Mouse (Mus musculus): ENCODE measurements around the gene Fam209. TPM values are rescaled to one million over a fixed set of nuclear protein-coding genes. Genes with fewer than 3 reads are reported as not detected.

The Fam209 gene
- polyA plus RNA-seq, 1 experiment from 2014 or later: 0.30 TPM

DNA sequence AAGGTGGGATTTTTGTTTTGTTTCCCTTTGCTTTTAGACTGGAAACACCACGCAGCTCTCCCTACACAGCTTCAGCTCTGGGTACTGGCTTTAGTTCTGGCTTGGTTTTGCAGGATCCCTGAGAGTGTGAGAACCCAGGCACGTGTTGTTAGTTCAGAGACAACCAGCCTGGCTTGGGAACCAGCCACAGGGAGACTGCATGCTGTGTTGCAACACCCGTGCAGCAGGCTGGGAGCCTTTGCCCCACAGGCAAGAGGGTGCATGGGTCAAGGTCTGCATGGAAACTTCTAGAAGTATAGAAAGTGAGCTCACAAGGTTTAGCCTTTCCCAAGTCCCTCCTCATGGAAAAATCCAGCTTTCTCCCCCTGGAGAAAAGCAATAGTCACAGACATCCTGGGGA lies 38.6 kb downstream of the Fam209 start:
- no peaks in the 10 kb centered on the region for H3K36me3 ChIP-seq
- H3K27ac ChIP-seq: no peak overlapping the region
- ATAC-seq (ENCODE audit: borderline replicate concordance, extremely low read depth, low FRiP score, low TSS enrichment): no peak
- H3K4me3 ChIP-seq: no peak overlapping the region
- H3K9me3 ChIP-seq: no peaks in the 10 kb centered on the region
- H3K4me2 ChIP-seq: no peak overlapping the region
- no peak overlapping the region for H3K9ac ChIP-seq
- no peaks in the 10 kb centered on the region for H3K4me1 ChIP-seq
- no peaks in the 10 kb centered on the region for H3K27me3 ChIP-seq
- WGBS: 38% methylated on average over 3 of the region's 3 CpGs

DNA sequence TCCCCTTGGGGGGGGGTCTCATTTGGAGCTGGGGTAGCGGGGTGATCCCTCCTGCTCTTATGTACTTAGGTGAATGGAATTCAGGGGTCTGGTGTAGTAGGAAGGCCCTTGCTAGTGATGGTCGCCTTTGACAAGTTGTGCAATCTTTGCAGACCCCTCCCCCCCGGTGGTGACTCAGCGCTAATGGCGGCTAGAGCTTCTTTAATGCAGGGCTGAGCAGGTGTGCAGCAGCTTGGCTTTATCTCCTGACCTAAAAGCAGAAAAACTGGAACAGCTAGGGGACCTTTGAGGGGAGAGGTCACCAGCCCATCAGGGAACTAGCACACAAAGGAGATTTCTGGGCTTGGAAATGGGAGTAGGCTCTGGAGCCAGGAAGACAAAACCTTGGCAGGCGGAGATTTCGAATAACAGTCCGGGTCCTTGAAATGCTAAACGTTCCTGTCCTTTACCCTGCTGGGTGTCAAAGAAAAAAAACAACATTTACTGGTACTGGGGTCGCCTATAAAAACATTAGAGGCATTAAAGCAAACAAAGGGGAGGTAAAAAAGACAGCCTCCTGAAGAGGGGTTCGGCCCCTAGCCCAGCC lies 44.2 kb downstream of the Fam209 start:
- Histone ChIP-seq H3K4me2 (no peak overlapping the region), H3K4me3 (no peak overlapping the region), H3K36me3 (no peaks in the 10 kb centered on the region), H3K27me3 (no peaks in the 10 kb centered on the region), H3K9me3 (no peaks in the 10 kb centered on the region), H3K4me1 (no peaks in the 10 kb centered on the region), H3K9ac (no peak overlapping the region), H3K27ac (no peak overlapping the region)
- no peak for ATAC-seq (ENCODE audit: borderline replicate concordance, extremely low read depth, low FRiP score, low TSS enrichment)
- 26% methylated on average over 11 of the region's 11 CpGs for WGBS

DNA sequence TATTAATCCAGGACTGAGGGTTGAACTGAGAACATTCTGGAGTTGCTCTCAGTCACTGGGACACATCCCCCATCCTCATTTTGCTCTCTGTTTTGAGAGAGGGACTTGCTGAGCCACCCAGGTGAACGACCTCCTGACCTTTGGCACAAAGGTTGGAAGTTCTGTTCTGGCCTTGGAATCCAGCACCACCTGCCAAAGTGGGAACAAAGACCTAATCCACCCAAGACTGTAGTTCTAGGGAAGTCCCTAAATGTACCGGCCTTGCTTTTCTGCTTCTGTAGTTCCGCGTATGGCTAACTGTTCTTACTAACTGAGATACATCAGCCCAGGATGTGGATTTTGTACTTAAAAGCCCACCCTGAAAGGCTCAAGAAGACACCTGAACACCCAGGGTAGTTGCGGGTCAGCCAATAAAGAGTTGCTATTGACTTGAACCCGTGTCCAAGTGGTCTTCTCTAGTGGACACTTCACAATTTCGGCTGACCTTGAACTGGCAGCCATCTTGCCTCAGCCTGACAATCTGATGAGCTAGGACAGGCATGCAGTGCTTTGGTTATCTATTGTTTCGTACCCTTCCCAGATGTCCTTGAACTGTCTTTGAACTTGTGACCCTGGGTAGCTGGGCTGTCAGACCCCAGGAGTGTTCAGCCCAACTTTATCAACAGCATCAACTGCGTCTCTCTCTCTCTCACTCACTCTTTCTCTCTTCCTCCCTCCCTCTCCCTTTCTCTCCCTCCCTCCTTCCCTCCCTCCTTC lies 48.5 kb downstream of the Fam209 start:
- 82% methylated on average over 9 of the region's 9 CpGs for WGBS
- Histone ChIP-seq H3K27me3 (no peaks in the 10 kb centered on the region), H3K36me3 (no peaks in the 10 kb centered on the region), H3K4me1 (no peaks in the 10 kb centered on the region), H3K4me2 (no peak overlapping the region), H3K9ac (no peak overlapping the region), H3K27ac (no peak overlapping the region), H3K4me3 (no peak overlapping the region), H3K9me3 (no peaks in the 10 kb centered on the region)
- ATAC-seq (ENCODE audit: borderline replicate concordance, extremely low read depth, low FRiP score, low TSS enrichment): no peak

DNA sequence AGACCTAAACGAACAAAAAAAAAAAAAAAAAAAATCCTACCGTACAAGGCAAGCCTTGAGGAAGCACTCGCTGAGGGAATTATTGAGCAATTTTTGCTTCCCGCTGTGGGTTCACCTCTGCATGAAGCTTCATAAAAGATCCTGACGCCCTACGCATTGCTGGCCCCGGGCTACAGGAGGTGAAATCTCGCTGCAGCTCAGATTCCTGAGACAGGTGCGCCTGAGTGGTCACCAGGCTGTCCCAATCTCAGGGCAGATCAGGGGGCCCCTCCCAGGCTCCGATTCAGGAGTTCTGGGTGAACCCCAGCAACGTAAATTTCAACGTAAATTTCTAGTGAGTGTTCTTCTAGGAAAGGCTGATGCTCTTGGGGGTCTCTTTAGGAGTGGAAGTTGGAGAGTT lies 50.2 kb downstream of the Fam209 start:
- Histone ChIP-seq H3K36me3 (no peaks in the 10 kb centered on the region), H3K4me3 (no peak overlapping the region), H3K27ac (no peak overlapping the region), H3K4me1 (no peaks in the 10 kb centered on the region), H3K27me3 (no peaks in the 10 kb centered on the region), H3K4me2 (no peak overlapping the region), H3K9ac (no peak overlapping the region), H3K9me3 (no peaks in the 10 kb centered on the region)
- 72% methylated on average over 12 of the region's 12 CpGs for WGBS
- no peak for ATAC-seq (ENCODE audit: borderline replicate concordance, extremely low read depth, low FRiP score, low TSS enrichment)

Other genes with a start within 250 kb of the Fam209 start
- gene Mc3r, start 224.0 kb upstream of the Fam209 start, polyA plus RNA-seq (2015; fragmentation: Nextera tagmentation; extraction: Ambion mirVana): not detected in 2 replicates
- 36.5 and 39.6 TPM in 2 replicates for gene Fam210b, start 127.0 kb upstream of the Fam209 start, polyA plus RNA-seq (2015; fragmentation: Nextera tagmentation; extraction: Ambion mirVana)
- gene Aurka, start 102.0 kb upstream of the Fam209 start, polyA plus RNA-seq (2015; fragmentation: Nextera tagmentation; extraction: Ambion mirVana): 130 and 138 TPM in 2 replicates
- 43.2 and 43.4 TPM in 2 replicates for gene Cstf1, start 101.8 kb upstream of the Fam209 start, polyA plus RNA-seq (2015; fragmentation: Nextera tagmentation; extraction: Ambion mirVana)
- gene Cass4, start 78.7 kb upstream of the Fam209 start, polyA plus RNA-seq (2015; fragmentation: Nextera tagmentation; extraction: Ambion mirVana): 5.5 and 6.7 TPM in 2 replicates
- 73.0 and 79.0 TPM in 2 replicates for gene Rtf2, start 32.0 kb upstream of the Fam209 start, polyA plus RNA-seq (2015; fragmentation: Nextera tagmentation; extraction: Ambion mirVana)
- gene Gcnt7, start 13.9 kb upstream of the Fam209 start, polyA plus RNA-seq (2015; fragmentation: Nextera tagmentation; extraction: Ambion mirVana): 1.5 and 1.7 TPM in 2 replicates
- 0.16 and 0.26 TPM in 2 replicates for gene Tfap2c, start 77.1 kb downstream of the Fam209 start, polyA plus RNA-seq (2015; fragmentation: Nextera tagmentation; extraction: Ambion mirVana)

Data from lung, embryonic 15.5 days (tissue).